Comparison of ENCODE assay signal across 22 mouse cellular contexts in genomic region chr13:56939261-56939660, GRCm38 (mm10). TPM values are rescaled to one million over a fixed set of nuclear protein-coding genes. Genes with fewer than 3 reads are reported as not detected.
DNase-seq lines count a peak whose midpoint lies in the region; TF ChIP-seq lines count a peak whose summit lies in the region.
"Had no signal": no experiment of that assay in that cellular context is flagged by ENCODE, and none has a peak within 500 bp of the region (broad histone marks: within the 10 kb centered on the region; RNA-seq: fewer than 3 reads in every experiment).

No protein-coding gene starts in this region.

- H3K79me2 ChIP-seq in heart, adult 2 months (replicated peaks; ENCODE audit: control insufficient read depth, insufficient read depth, low read length): no peaks in the 10 kb centered on the region

- intact Hi-C loops in heart, postnatal 14 days (cut with DNase I): no loop called here
- intact Hi-C loops in heart, adult 2 months (cut with DNase I): no loop called here

- no peaks in the 10 kb centered on the region for H3K36me3 ChIP-seq in heart, embryonic 10.5 days
- no peaks in the 10 kb centered on the region for H3K36me3 ChIP-seq in heart, adult 2 months (ENCODE audit: control insufficient read depth, insufficient read depth, low read length)
- H3K36me3 ChIP-seq: G1E had no signal

- 0 out of 2 replicates have a peak, but pooled peaks cover 5% of the 10 kb centered on the region for H3K27me3 ChIP-seq in heart, embryonic 10.5 days (ENCODE audit: insufficient read depth, poor library complexity, severe bottlenecking)
- no peaks in the 10 kb centered on the region; the same call in 1 of the 2 replicates for H3K27me3 ChIP-seq in heart, adult 2 months (ENCODE audit: control insufficient read depth, insufficient read depth, low read length)
- H3K27me3 ChIP-seq: CH12.LX had no signal

- no peak for TF ChIP-seq CTCF in heart, adult 2 months (IDR thresholded peaks at IDR 0.05)

- H3K9ac ChIP-seq in heart, adult 2 months (ENCODE audit: low read depth, low read length): no peak overlapping the region

- no peak overlapping the region for H3K27ac ChIP-seq in heart, embryonic 10.5 days
- no peak overlapping the region for H3K27ac ChIP-seq in heart, adult 2 months

- WGBS in heart, embryonic 10.5 days: 67% methylated on average over 11 of the region's 11 CpGs
- WGBS in heart, adult 2 months: 63% methylated on average over 11 of the region's 11 CpGs

- TF ChIP-seq EP300 in heart, adult 2 months (IDR thresholded peaks at IDR 0.05; ENCODE audit: insufficient read depth, low read depth, low read length): no peak

- no peak overlapping the region for H3K4me3 ChIP-seq in heart, embryonic 10.5 days
- H3K4me3 ChIP-seq in heart, adult 2 months: no peak overlapping the region

- DNase-seq in heart, adult 11 months: peak; percentile 61
- no peak for DNase-seq in heart, postnatal 14 days
- peak; percentile 66 for DNase-seq in heart, embryonic 10.5 days (ENCODE audit: low spot score)
- DNase-seq in heart, adult 2 months: no peak
- peak; percentile 22 for DNase-seq in testis, postnatal 10 days (ENCODE audit: low spot score)
- no peak for DNase-seq in testis, postnatal 14 days (ENCODE audit: low spot score)
- DNase-seq: adrenal gland, adult 2 months; adrenal gland, adult 8-10 months; adrenal gland, postnatal 10 days; adrenal gland, postnatal 14 days; adrenal gland, postnatal 25 days; adrenal gland, postnatal 36 days; B cell, adult 2 months; cerebellum, adult 11 months; cerebellum, adult 11-12 months; cerebellum, adult 18-20 months had no signal

- H3K9me3 ChIP-seq in heart, embryonic 10.5 days: no peaks in the 10 kb centered on the region

- no peak for TF ChIP-seq POLR2A in heart, adult 2 months (IDR thresholded peaks at IDR 0.05; ENCODE audit: insufficient read depth, low read depth, low read length)

- no peaks in the 10 kb centered on the region for H3K4me1 ChIP-seq in heart, embryonic 10.5 days
- H3K4me1 ChIP-seq in heart, adult 2 months (ENCODE audit: control insufficient read depth, insufficient read depth, low read length): no peaks in the 10 kb centered on the region

RNA-seq across cellular contexts. Expression of gene Trpc7, which starts 43.5 kb away (rescaled TPM):
- not detected for total RNA-seq in heart, postnatal 14 days (2021)
- polyA plus RNA-seq in heart, embryonic 10.5 days (2016; fragmentation: Nextera tagmentation; extraction: Ambion mirVana): 0.27 and 0.31 TPM in 2 replicates
- total RNA-seq in heart, adult 2 months (2021): not detected
- polyA plus RNA-seq in heart, adult 2 months (2012; rRNA removed): not detected in 2 replicates
- total RNA-seq: CH12.LX, ES-E14, MEL had no signal
- polyA plus RNA-seq: CD4-positive, CD25-positive, alpha-beta regulatory T cell, adult 4 months; G1E; Patski had no signal

Comparison
In these comparisons a context has a peak if more than half of its experiments do, and no peak if none do; other contexts are left out.
1. DNase-seq: peak in heart, adult 11 months (single experiment), heart, embryonic 10.5 days (single experiment) and testis, postnatal 10 days (single experiment); none in heart, postnatal 14 days (0 of 2), heart, adult 2 months (0 of 2) and testis, postnatal 14 days (single experiment).